Mouse (Mus musculus): ENCODE measurements at regions not wholly inside any gene's neighbourhood (a gene's known extent, or its start where the extent isn't known, plus 50 kb on each side); places are given as distances from the start of the nearest gene placed in this dataset.
A peak's percentile ranks its signal among the peaks of the same experiment; 100 is the strongest.

GRCm38 (mm10) chr4:142527080-142527479 is 287.9 kb upstream of the Kazn start:
- no peaks in the 10 kb centered on the region for H3K27me3 ChIP-seq (ENCODE audit: insufficient read depth, low read length)
- no peaks in the 10 kb centered on the region for H3K36me3 ChIP-seq (ENCODE audit: insufficient read depth, low read length)
- no peak for TF ChIP-seq CTCF (IDR thresholded peaks at IDR 0.05; ENCODE audit: low read depth)
- no peaks in the 10 kb centered on the region for H3K4me1 ChIP-seq (ENCODE audit: insufficient read depth, low read length)
- no peak overlapping the region for H3K9ac ChIP-seq (replicated peaks; ENCODE audit: low read length)
- H3K4me3 ChIP-seq (ENCODE audit: low read length) = no peak overlapping the region
- WGBS = 58% methylated on average over 6 of the region's 6 CpGs
- ATAC-seq (no peak), DNase-seq (ENCODE audit: low spot score) (no peak)
- H3K9me3 ChIP-seq (ENCODE audit: low read length) = no peaks in the 10 kb centered on the region
- no peak overlapping the region for H3K4me2 ChIP-seq (ENCODE audit: low read depth, low read length)
- H3K27ac ChIP-seq = no peak overlapping the region

- H3K4me3 ChIP-seq (ENCODE audit: low read length) = no peak overlapping the region
- ATAC-seq (peak; percentile 61), DNase-seq (ENCODE audit: low spot score) (peak; percentile 47)
- no peaks in the 10 kb centered on the region for H3K27me3 ChIP-seq (ENCODE audit: insufficient read depth, low read length)
- H3K9ac ChIP-seq (replicated peaks; ENCODE audit: low read length) = no peak overlapping the region
- TF ChIP-seq CTCF (IDR thresholded peaks at IDR 0.05; ENCODE audit: low read depth) = no peak
- no peak overlapping the region for H3K27ac ChIP-seq
- H3K36me3 ChIP-seq (ENCODE audit: insufficient read depth, low read length) = no peaks in the 10 kb centered on the region
- WGBS = 44% methylated on average over 21 of the region's 21 CpGs
- no peak overlapping the region for H3K4me2 ChIP-seq (ENCODE audit: low read depth, low read length)
- no peaks in the 10 kb centered on the region for H3K9me3 ChIP-seq (ENCODE audit: low read length)
- peaks cover 10% of the 10 kb centered on the region; the same call in 1 of the 2 replicates for H3K4me1 ChIP-seq (ENCODE audit: insufficient read depth, low read length)
Observed at GRCm38 (mm10) chr4:142517478-142518455, 278.6 kb upstream of the Kazn start.

- Histone ChIP-seq H3K9ac (replicated peaks; ENCODE audit: low read length) (no peak overlapping the region), H3K4me2 (ENCODE audit: low read depth, low read length) (no peak overlapping the region), H3K36me3 (ENCODE audit: insufficient read depth, low read length) (no peaks in the 10 kb centered on the region), H3K27me3 (ENCODE audit: insufficient read depth, low read length) (no peaks in the 10 kb centered on the region), H3K9me3 (ENCODE audit: low read length) (no peaks in the 10 kb centered on the region), H3K27ac (no peak overlapping the region), H3K4me1 (ENCODE audit: insufficient read depth, low read length) (peaks cover 10% of the 10 kb centered on the region; the same call in 1 of the 2 replicates), H3K4me3 (ENCODE audit: low read length) (no peak overlapping the region)
- ATAC-seq = no peak
- TF ChIP-seq CTCF (IDR thresholded peaks at IDR 0.05; ENCODE audit: low read depth) = no peak
- WGBS = 80% methylated on average over 4 of the region's 4 CpGs
- no peak for DNase-seq (ENCODE audit: low spot score)
Observed at GRCm38 (mm10) chr4:142514751-142515150, 275.6 kb upstream of the Kazn start.

GRCm38 (mm10) chr4:142509386-142509785 is 270.2 kb upstream of the Kazn start:
- DNase-seq (ENCODE audit: low spot score) (no peak), ATAC-seq (no peak)
- no peaks in the 10 kb centered on the region for H3K27me3 ChIP-seq (ENCODE audit: insufficient read depth, low read length)
- WGBS = 84% methylated on average over 2 of the region's 2 CpGs
- H3K36me3 ChIP-seq (ENCODE audit: insufficient read depth, low read length) = no peaks in the 10 kb centered on the region
- 0 out of 2 replicates have a peak, but pooled peaks cover 5% of the 10 kb centered on the region for H3K4me1 ChIP-seq (ENCODE audit: insufficient read depth, low read length)
- H3K27ac ChIP-seq = no peak overlapping the region
- H3K4me2 ChIP-seq (ENCODE audit: low read depth, low read length) = no peak overlapping the region
- no peak for TF ChIP-seq CTCF (IDR thresholded peaks at IDR 0.05; ENCODE audit: low read depth)
- H3K4me3 ChIP-seq (ENCODE audit: low read length) = no peak overlapping the region
- H3K9ac ChIP-seq (replicated peaks; ENCODE audit: low read length) = no peak overlapping the region
- no peaks in the 10 kb centered on the region for H3K9me3 ChIP-seq (ENCODE audit: low read length)

- DNase-seq (ENCODE audit: low spot score) (no peak), ATAC-seq (0 out of 2 replicates have a peak, but pooled peaks have one; percentile 40)
- Histone ChIP-seq H3K27ac (no peak overlapping the region), H3K9me3 (ENCODE audit: low read length) (no peaks in the 10 kb centered on the region), H3K4me2 (ENCODE audit: low read depth, low read length) (no peak overlapping the region), H3K9ac (replicated peaks; ENCODE audit: low read length) (no peak overlapping the region), H3K4me1 (ENCODE audit: insufficient read depth, low read length) (0 out of 2 replicates have a peak, but pooled peaks cover 5% of the 10 kb centered on the region), H3K36me3 (ENCODE audit: insufficient read depth, low read length) (no peaks in the 10 kb centered on the region), H3K4me3 (ENCODE audit: low read length) (no peak overlapping the region), H3K27me3 (ENCODE audit: insufficient read depth, low read length) (no peaks in the 10 kb centered on the region)
- TF ChIP-seq CTCF (IDR thresholded peaks at IDR 0.05; ENCODE audit: low read depth) = peak; percentile 9; the same call in 1 of the 2 replicates
- 12% methylated on average over 12 of the region's 13 CpGs for WGBS
Observed at GRCm38 (mm10) chr4:142506383-142507211, 267.4 kb upstream of the Kazn start.

- 0 out of 2 replicates have a peak, but pooled peaks cover 5% of the 10 kb centered on the region for H3K4me1 ChIP-seq (ENCODE audit: insufficient read depth, low read length)
- no peak overlapping the region for H3K9ac ChIP-seq (replicated peaks; ENCODE audit: low read length)
- H3K4me3 ChIP-seq (ENCODE audit: low read length) = no peak overlapping the region
- no peaks in the 10 kb centered on the region for H3K9me3 ChIP-seq (ENCODE audit: low read length)
- DNase-seq (ENCODE audit: low spot score) (no peak), ATAC-seq (no peak)
- 89% methylated on average over 15 of the region's 15 CpGs for WGBS
- H3K27ac ChIP-seq = no peak overlapping the region
- no peaks in the 10 kb centered on the region for H3K36me3 ChIP-seq (ENCODE audit: insufficient read depth, low read length)
- H3K4me2 ChIP-seq (ENCODE audit: low read depth, low read length) = no peak overlapping the region
- TF ChIP-seq CTCF (IDR thresholded peaks at IDR 0.05; ENCODE audit: low read depth) = no peak
- H3K27me3 ChIP-seq (ENCODE audit: insufficient read depth, low read length) = no peaks in the 10 kb centered on the region
Observed at GRCm38 (mm10) chr4:142503761-142504160, 264.6 kb upstream of the Kazn start.

Measured in hindbrain, postnatal 0 days (tissue).